Mouse (Mus musculus): ENCODE measurements around the gene Gna15. TPM values are rescaled to one million over a fixed set of nuclear protein-coding genes. Genes with fewer than 3 reads are reported as not detected.

Gna15 gene
- polyA plus RNA-seq, 1 experiment from 2014 or later, result 0.94 TPM

DNA sequence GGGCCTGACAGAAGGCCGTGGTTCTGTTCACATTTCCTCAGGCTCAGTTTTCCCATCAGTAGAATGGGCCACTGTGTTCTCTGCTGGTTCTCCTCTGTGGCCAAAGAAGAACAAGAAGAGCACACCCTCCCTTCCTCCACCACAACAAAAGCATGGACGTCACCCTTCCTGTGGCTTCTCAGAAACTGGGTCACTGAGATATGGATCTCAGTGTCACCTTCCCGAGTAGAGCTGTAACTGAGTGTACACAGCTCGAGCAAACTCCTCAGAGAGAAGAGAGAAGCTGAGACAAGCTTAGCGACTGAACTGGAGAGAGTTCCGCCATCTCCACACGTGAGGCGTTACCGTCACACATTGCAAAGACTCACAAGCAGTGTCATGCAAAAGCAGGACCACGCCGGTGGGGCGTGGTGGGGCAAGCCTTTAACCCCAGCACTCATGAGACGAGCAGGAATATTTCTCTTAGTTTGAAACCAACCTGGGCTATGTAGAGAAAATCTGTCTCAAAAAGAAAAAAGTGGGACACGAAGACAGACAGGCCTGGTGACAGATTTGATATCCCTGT, 13.7 kb downstream of the Gna15 start:
- Histone ChIP-seq H3K9me3 (no peaks in the 10 kb centered on the region), H3K4me1 (replicated peaks) (no peaks in the 10 kb centered on the region), H3K36me3 (no peaks in the 10 kb centered on the region), H3K27me3 (peaks cover 17% of the 10 kb centered on the region), H3K4me3 (replicated peaks) (no peak overlapping the region), H3K4me2 (replicated peaks) (no peak overlapping the region), H3K9ac (replicated peaks) (no peak overlapping the region), H3K27ac (no peak overlapping the region)
- WGBS, result 81% methylated on average over 14 of the region's 14 CpGs
- ATAC-seq, result no peak

DNA sequence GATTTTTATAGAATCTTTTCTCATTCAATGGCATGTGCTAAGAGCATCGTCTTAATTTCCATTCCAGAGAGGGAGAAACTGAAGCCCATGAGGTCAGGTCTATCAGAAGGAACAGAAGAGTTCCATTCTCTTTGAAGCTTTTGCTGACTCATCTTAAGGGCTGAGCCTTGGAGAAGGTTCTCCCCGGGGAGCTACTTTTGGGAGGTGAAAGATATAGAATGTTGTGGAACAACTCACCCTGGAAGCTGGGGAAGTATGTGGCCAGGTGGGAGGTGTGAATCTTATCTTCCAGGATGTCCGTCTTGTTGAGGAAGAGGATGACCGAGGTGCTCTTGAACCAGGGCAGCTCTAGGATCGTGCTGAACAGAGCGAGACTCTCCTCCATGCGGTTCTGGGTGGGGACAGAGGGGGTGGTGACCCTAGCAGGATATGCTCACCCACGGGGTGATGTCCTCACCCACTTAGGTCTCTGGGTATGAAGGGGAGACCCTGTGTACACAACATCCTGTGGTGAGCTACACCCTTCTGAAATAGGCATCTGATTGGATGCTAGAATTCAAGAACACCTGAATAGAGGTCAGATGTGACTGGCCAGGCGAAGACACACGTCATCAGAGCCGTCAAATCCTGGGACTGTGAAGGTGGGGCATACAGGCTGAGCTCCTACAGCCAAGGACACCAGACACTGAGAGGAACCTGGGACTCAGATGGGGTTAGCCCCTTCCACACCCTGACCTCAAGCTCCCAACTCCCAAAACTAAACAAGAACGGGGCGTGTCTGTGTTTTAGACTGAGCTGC, 16.1 kb downstream of the Gna15 start:
- Histone ChIP-seq H3K9ac (replicated peaks) (no peak overlapping the region), H3K36me3 (no peaks in the 10 kb centered on the region), H3K9me3 (no peaks in the 10 kb centered on the region), H3K27me3 (peaks cover 24% of the 10 kb centered on the region), H3K4me1 (replicated peaks) (0 out of 2 replicates have a peak, but pooled peaks cover 1% of the 10 kb centered on the region), H3K4me2 (replicated peaks) (no peak overlapping the region), H3K27ac (no peak overlapping the region), H3K4me3 (replicated peaks) (no peak overlapping the region)
- no peak for ATAC-seq
- 81% methylated on average over 13 of the region's 13 CpGs for WGBS

DNA sequence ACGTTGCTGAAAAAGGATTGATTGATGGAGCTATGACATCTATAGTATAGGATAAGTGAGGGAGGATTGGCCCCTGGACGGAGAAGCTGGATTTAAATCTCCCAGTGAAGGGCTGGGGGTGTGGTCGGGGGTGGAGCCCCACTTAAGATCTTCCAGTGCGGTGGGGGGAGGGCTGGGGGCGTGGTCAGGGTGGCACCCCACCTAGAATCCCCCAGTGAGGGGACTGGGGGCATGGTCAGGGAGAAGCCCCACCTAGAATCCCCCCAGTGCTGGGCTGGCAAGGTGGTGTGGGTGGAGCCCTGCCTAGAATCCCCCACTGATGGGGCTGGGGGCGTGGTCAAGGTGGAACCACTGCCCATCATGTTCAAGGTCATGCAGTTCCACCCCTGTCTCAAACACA, 16.9 kb downstream of the Gna15 start:
- WGBS, result 31% methylated on average over 6 of the region's 6 CpGs
- no peak overlapping the region for H3K4me3 ChIP-seq (replicated peaks)
- no peaks in the 10 kb centered on the region for H3K9me3 ChIP-seq
- no peak overlapping the region for H3K4me2 ChIP-seq (replicated peaks)
- 0 out of 2 replicates have a peak, but pooled peaks cover 3% of the 10 kb centered on the region for H3K4me1 ChIP-seq (replicated peaks)
- ATAC-seq, result no peak
- no peak overlapping the region for H3K9ac ChIP-seq (replicated peaks)
- H3K36me3 ChIP-seq, result no peaks in the 10 kb centered on the region
- peaks cover 19% of the 10 kb centered on the region for H3K27me3 ChIP-seq
- H3K27ac ChIP-seq, result no peak overlapping the region

DNA sequence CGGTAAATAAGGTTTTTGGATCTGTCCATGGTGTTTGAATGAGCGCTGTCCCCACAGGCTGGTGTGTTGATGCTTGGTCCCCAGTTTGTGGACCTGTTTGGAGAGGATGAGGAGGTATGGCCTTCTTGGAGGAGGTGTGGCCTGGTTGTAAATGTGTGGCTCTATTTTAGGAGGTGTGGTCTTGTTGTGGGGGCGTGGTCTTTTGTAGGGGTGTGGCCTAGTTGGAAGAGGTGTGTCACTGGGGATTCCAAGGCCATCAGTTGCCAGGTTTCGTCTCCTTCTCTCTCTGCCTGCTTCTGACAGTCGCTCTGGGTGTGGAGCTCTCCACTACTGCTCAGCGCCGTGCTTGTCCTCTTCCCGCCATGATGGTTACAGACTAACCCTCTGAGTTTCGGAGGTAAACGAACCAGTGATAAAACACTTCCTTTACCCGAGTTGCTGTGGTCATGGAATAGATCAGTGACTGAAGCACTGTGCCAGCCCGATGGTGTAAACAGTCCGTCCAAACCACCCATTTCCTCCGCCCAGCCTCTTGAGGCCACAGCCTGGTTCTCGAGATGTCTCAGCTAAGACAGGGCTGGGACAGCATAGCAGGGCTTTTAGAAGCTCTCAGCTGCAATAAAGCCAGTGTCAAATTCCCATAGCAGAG, 18.9 kb downstream of the Gna15 start:
- ATAC-seq, result no peak
- H3K9me3 ChIP-seq, result no peaks in the 10 kb centered on the region
- peaks cover 14% of the 10 kb centered on the region; the same call in 1 of the 2 replicates for H3K27me3 ChIP-seq
- no peak overlapping the region for H3K4me3 ChIP-seq (replicated peaks)
- no peak overlapping the region for H3K9ac ChIP-seq (replicated peaks)
- no peak overlapping the region for H3K4me2 ChIP-seq (replicated peaks)
- 82% methylated on average over 15 of the region's 15 CpGs for WGBS
- H3K36me3 ChIP-seq, result no peaks in the 10 kb centered on the region
- H3K27ac ChIP-seq, result no peak overlapping the region
- H3K4me1 ChIP-seq (replicated peaks), result 0 out of 2 replicates have a peak, but pooled peaks cover 3% of the 10 kb centered on the region

DNA sequence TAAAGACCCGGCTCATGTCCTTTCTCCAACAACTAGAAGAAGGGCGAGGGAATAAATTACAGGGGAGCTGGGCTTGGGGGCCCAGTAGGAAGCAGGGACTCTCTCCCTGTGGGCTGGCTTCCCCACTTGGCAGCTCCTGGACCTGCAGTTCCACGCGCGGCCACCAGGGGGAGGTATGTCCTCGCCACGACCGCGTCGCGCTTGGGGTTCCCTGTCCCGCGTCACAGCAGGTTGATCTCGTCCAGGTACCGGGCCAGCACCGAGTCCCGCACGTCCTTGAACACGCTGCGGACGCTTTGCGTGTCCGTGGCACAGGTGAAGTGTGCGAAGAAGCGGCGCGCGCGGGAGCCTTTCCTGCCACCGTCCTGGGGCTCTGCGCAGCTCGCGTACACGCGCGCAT, 21.4 kb downstream of the Gna15 start:
- Histone ChIP-seq H3K4me1 (replicated peaks) (0 out of 2 replicates have a peak, but pooled peaks cover 3% of the 10 kb centered on the region), H3K9me3 (no peaks in the 10 kb centered on the region), H3K4me2 (replicated peaks) (peak overlapping the region; percentile 64), H3K27ac (no peak overlapping the region), H3K4me3 (replicated peaks) (peak overlapping the region; percentile 38), H3K9ac (replicated peaks) (peak overlapping the region; percentile 63), H3K36me3 (no peaks in the 10 kb centered on the region), H3K27me3 (peaks cover 11% of the 10 kb centered on the region; the same call in 1 of the 2 replicates)
- 10% methylated on average over 36 of the region's 36 CpGs for WGBS
- peak; percentile 53 for ATAC-seq

DNA sequence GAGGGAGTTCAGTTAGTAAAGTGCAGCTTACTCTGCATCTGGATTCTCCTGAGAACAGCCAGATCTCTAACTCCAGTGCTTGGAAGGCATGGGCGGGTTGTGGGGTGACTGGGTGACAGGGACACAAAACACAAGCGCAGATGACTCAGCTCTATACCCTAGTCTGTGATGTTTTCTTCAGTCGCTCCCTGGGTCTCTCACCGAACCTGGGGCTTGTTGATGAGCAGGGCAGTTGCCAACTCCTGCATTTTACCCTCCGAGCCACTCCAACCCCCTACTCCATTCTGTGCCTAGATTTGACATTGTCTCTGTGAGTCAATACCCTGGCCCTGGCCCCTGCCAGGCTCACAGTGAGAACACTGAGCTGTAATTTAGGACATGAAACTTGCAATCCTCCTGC, 22.2 kb downstream of the Gna15 start:
- ATAC-seq, result no peak
- H3K27me3 ChIP-seq, result peaks cover 11% of the 10 kb centered on the region; the same call in 1 of the 2 replicates
- H3K4me3 ChIP-seq (replicated peaks), result no peak overlapping the region
- no peaks in the 10 kb centered on the region for H3K36me3 ChIP-seq
- peaks cover 9% of the 10 kb centered on the region for H3K4me1 ChIP-seq (replicated peaks)
- no peak overlapping the region for H3K27ac ChIP-seq
- 83% methylated on average over 5 of the region's 5 CpGs for WGBS
- H3K4me2 ChIP-seq (replicated peaks), result no peak overlapping the region
- no peaks in the 10 kb centered on the region for H3K9me3 ChIP-seq
- H3K9ac ChIP-seq (replicated peaks), result no peak overlapping the region

DNA sequence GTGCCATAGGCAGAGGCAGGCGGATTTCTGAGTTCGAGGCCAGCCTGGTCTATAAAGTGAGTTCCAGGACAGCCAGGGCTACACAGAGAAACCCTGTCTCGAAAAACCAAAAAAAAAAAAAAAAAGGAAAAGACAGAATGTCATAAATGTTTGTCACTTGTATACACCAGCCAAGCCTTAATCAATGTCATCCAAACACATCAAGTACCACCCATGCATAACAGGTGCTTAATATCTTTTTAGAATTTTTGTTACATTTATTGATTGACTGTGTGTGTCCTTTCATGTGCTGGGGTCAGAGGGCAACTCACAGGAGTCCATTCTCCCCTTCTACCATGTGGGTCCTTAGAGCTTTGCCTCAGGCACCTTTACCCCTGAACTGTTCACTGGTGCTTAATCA, 24.0 kb downstream of the Gna15 start, which contains the start of gene S1pr4:
TSS of gene S1pr4 (minus strand) at position 101 of the 400 bp plus-strand sequence.
- Histone ChIP-seq H3K9me3 (no peaks in the 10 kb centered on the region), H3K36me3 (no peaks in the 10 kb centered on the region), H3K27ac (no peak within 1 kb of the TSS), H3K9ac (replicated peaks) (0 out of 2 replicates have a peak within 1 kb of the TSS, but pooled peaks have one; percentile 21), H3K4me2 (replicated peaks) (no peak within 1 kb of the TSS), H3K27me3 (peaks cover 11% of the 10 kb centered on the region; the same call in 1 of the 2 replicates), H3K4me1 (replicated peaks) (peaks cover 16% of the 10 kb centered on the region), H3K4me3 (replicated peaks) (no peak within 1 kb of the TSS)
- no peak for ATAC-seq
- WGBS, result 93% methylated on average over 3 of the region's 3 CpGs

DNA sequence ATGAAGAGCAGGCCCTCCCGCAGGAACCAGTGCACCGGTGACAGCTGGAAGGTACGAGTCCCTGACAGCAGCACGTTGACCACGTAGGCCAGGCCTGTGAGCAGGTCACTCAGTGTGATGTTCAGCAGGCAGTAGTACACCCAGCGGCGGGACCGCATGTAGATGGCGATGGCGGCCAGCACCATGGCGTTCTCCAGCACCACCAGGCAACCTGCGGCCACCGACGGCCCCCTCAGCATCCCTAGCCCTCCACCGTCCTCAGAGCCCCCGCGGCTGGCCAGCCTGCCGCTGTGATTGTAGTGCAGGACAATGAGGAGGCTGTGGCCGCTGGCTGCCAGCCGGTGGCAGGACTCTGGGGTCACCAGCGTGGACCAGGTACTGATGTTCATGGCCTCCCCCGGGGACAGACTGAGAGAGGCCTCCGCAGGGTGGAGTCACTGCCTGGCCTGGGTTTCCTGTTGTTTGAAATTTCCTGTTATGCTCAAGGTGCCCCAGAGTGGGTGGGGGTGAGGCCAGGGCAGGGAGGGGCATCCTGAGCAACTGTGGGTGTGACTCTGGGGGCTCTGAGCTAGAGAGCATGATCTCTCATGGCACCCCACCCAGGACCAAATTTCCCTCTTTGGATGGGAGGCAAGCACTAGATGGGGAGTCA, 24.6 kb downstream of the Gna15 start:
- H3K27ac ChIP-seq, result no peak overlapping the region
- peaks cover 11% of the 10 kb centered on the region; the same call in 1 of the 2 replicates for H3K27me3 ChIP-seq
- H3K4me2 ChIP-seq (replicated peaks), result no peak overlapping the region
- no peak overlapping the region for H3K4me3 ChIP-seq (replicated peaks)
- no peaks in the 10 kb centered on the region for H3K36me3 ChIP-seq
- no peak for ATAC-seq
- peaks cover 23% of the 10 kb centered on the region for H3K4me1 ChIP-seq (replicated peaks)
- H3K9ac ChIP-seq (replicated peaks), result 0 out of 2 replicates have a peak overlapping the region, but pooled peaks have one; percentile 21
- no peaks in the 10 kb centered on the region for H3K9me3 ChIP-seq
- 76% methylated on average over 23 of the region's 23 CpGs for WGBS

DNA sequence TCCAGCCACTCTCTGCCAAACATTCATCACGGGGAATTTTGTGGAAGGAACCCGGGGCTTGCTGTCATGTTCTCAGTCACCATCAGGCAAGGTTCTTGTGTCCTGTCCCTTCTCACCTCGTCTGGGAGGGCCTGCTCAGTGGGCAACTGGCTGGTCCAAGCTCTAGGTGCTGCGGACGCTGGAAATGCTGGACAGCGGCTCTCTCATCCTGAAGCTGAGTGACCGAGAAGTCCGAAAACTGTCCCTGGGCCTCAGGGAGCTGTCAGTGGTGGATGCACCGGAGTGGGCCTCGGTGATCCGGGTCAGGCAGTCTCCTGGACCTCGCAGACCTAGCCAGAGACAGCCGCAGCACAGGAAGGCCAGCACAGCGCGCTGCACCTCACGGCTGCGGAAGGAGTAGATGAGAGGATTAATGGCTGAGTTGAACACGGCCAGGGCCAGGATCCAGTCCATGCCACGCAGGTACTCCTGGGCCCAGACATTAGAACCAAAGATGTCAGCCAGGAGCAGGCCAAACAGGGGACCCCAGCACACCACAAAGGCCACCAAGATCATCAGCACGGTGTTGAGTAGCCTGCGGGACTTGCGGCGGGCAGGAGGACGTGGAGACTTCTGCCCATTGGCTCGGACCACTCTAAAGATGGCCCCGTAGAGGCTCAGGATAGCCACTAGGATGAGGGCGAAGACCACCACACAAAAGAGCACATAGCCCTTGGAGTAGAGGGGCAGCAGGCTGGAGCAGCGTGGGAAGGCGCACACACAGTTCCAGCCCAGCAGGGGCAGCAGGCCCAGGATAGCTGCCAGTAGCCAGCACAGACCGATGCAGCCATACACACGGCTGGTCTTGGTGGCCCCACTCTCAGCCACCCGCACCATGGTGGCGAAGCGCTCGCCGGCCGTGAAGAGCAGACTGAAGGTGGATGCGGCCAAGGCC, 25.4 kb downstream of the Gna15 start:
- H3K9ac ChIP-seq (replicated peaks), result 0 out of 2 replicates have a peak overlapping the region, but pooled peaks have one; percentile 21
- ATAC-seq, result no peak
- no peaks in the 10 kb centered on the region for H3K9me3 ChIP-seq
- H3K4me2 ChIP-seq (replicated peaks), result no peak overlapping the region
- H3K4me3 ChIP-seq (replicated peaks), result no peak overlapping the region
- peaks cover 8% of the 10 kb centered on the region; the same call in 1 of the 2 replicates for H3K27me3 ChIP-seq
- H3K27ac ChIP-seq, result no peak overlapping the region
- H3K36me3 ChIP-seq, result 0 out of 2 replicates have a peak, but pooled peaks cover 2% of the 10 kb centered on the region
- WGBS, result 86% methylated on average over 38 of the region's 38 CpGs
- H3K4me1 ChIP-seq (replicated peaks), result peaks cover 25% of the 10 kb centered on the region

DNA sequence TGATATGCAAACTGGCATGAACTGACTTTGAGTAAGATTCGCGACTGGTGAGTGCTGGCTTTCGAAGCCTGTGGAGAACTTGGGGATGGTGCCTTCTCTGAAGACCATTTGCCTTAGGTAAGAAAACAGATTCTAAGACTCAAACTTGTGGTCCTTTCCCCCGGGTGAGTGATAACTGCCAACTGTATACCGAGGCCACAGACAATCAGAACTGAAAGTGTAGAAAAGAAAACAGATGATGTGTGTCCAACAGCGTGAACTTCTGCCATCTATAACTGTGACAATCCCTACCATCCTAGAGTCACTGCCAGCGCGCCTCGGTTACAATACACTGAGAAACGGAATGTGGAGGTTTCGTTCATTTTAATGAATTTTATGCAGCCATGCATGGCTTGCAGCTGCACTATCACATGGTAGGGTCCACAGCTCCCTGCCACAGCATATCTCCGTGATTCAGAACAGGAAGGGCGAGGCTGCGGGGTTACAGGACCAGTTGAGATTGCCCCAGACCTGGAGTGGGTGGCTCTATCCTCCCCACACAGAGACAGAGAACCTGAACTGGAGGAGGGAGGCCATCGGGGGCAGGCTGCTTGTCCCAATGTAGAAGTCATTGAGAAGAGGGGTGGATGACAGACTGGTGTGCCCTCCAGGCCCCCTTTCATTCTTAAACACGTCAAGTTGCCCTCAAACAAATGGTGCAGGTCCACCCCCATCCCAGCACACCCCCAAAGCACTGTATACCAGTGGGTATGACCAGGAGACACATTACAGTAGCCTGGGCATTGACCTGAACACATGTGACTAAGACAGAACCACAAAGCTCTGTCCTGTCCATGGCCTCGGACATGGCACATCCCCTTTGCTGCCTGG, 26.4 kb downstream of the Gna15 start:
- no peak for ATAC-seq
- Histone ChIP-seq H3K4me2 (replicated peaks) (peak overlapping the region; percentile 52), H3K9ac (replicated peaks) (0 out of 2 replicates have a peak overlapping the region, but pooled peaks have one; percentile 11), H3K4me3 (replicated peaks) (peak overlapping the region; percentile 82), H3K9me3 (no peaks in the 10 kb centered on the region), H3K27ac (no peak overlapping the region), H3K36me3 (peaks cover 11% of the 10 kb centered on the region), H3K4me1 (replicated peaks) (peaks cover 21% of the 10 kb centered on the region), H3K27me3 (no peaks in the 10 kb centered on the region)
- WGBS, result 84% methylated on average over 17 of the region's 17 CpGs
